Mouse (Mus musculus) spleen, adult 2 months (tissue): ENCODE results near the gene Ltc4s.

Experiments used
- CTCF ChIP-seq: fragments of 200-500 bp; IDR thresholded peaks from 2 replicates; pipeline ENCODE4 v1.5.1; 2011; ENCODE audit warnings: mild to moderate bottlenecking, inconsistent platforms; ENCODE audit not compliant: insufficient read depth, insufficient read length, insufficient replicate concordance; ENCODE audit errors: extremely low read depth
- POLR2A ChIP-seq: fragments of 200-500 bp; IDR thresholded peaks from 2 replicates; pipeline ENCODE4 v1.6.1; 2011; ENCODE audit warnings: low read depth, low read length, inconsistent platforms

DNA sequence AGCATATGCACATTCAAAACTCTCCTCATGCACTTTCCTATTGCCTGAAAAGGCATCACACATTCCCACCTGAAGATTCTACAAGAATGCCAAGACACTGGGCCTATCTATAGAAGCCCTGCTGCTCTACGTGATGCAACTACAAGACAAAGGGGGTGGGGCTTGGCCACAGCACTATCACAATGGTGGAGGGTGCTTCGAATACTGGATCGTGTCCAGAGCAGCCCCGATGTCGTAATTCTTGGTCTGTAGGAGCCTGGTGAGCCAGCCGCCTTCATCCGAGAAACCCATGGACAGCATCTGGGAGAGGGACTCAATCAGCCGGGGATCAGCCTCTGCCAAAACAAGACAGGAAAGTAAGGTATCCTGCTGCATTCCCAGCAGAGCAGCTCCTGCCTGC is 37.8 kb downstream of the Ltc4s start:
- TF ChIP-seq CTCF: no peak
- no peak for TF ChIP-seq POLR2A
